Mouse (Mus musculus) midbrain, embryonic 14.5 days (tissue): ENCODE data around the gene Kcnc2. TPM values are rescaled to one million over a fixed set of nuclear protein-coding genes. Genes with fewer than 3 reads are reported as not detected.
"Not testable (repeated sequence)": the region's sequence is repeated elsewhere in the genome, so short reads cannot be mapped to it uniquely, and the experiment has no call there.

Experiments used
- ATAC-seq: fragments of 200-750 bp; cut with Nextera tagmentation; 2 replicates; pipeline ENCODE4 v1.8.0; 2017; ENCODE audit warnings: moderate number of reproducible peaks, moderate library complexity; ENCODE audit not compliant: low FRiP score, low TSS enrichment
- DNase-seq: peaks from one replicate; pipeline ENCODE4 v3.0.0-alpha.2; 2015
- H3K27ac ChIP-seq: fragments of 300-500 bp; sonication (generic); replicated peaks from 2 replicates; pipeline ENCODE4 v1.5.1; 2014; ENCODE audit warnings: mild to moderate bottlenecking, low read depth, low read length, moderate library complexity
- H3K27me3 ChIP-seq: fragments of 300-500 bp; sonication (generic); 2 replicates; pipeline ENCODE4 v1.6.1; 2014; ENCODE audit warnings: low read length, control low read depth, mixed read lengths; ENCODE audit not compliant: control insufficient read depth, insufficient read depth
- H3K36me3 ChIP-seq: fragments of 300-500 bp; sonication (generic); 2 replicates; pipeline ENCODE4 v1.6.1; 2014; ENCODE audit warnings: low read length, control low read depth; ENCODE audit not compliant: control insufficient read depth, insufficient read depth
- H3K4me1 ChIP-seq: fragments of 300-500 bp; sonication (generic); 2 replicates; pipeline ENCODE4 v1.6.1; 2014; ENCODE audit warnings: mild to moderate bottlenecking, antibody characterized with exemption, low read length, control low read depth; ENCODE audit not compliant: control insufficient read depth, insufficient read depth
- H3K4me2 ChIP-seq: fragments of 300-500 bp; sonication (generic); 2 replicates; pipeline ENCODE4 v1.6.1; 2014; ENCODE audit warnings: mild to moderate bottlenecking, low read length, moderate library complexity
- H3K4me3 ChIP-seq: fragments of 300-500 bp; sonication (generic); replicated peaks from 2 replicates; pipeline ENCODE4 v1.5.1; 2014; ENCODE audit warnings: low read depth, low read length
- H3K9ac ChIP-seq: fragments of 300-500 bp; sonication (generic); replicated peaks from 2 replicates; pipeline ENCODE4 v1.6.1; 2014; ENCODE audit warnings: mild to moderate bottlenecking, low read length, moderate library complexity
- H3K9me3 ChIP-seq: fragments of 300-500 bp; sonication (generic); 2 replicates; pipeline ENCODE4 v1.6.1; 2016; ENCODE audit warnings: low read length, control low read depth, mixed read lengths; ENCODE audit not compliant: control insufficient read depth
- WGBS: fragments of 180-500 bp; shearing (Covaris S2); extraction: QIAGEN DNeasy Blood & Tissue Kit; methylation state at CpG from one replicate; pipeline ENCODE4 v1.1.7; 2014; 5-methylcytosine and 5-hydroxymethylcytosine counted together
- polyA plus RNA-seq: library from polyadenylated mRNA; unstranded; fragments of >200 nt; fragmentation: Nextera tagmentation; extraction: Ambion mirVana; gene quantifications from 2 replicates; pipeline ENCODE4 v1.2.1, GENCODE M21; 2014

The Kcnc2 gene
- 5.4 and 6.3 TPM in 2 replicates for polyA plus RNA-seq

DNA sequence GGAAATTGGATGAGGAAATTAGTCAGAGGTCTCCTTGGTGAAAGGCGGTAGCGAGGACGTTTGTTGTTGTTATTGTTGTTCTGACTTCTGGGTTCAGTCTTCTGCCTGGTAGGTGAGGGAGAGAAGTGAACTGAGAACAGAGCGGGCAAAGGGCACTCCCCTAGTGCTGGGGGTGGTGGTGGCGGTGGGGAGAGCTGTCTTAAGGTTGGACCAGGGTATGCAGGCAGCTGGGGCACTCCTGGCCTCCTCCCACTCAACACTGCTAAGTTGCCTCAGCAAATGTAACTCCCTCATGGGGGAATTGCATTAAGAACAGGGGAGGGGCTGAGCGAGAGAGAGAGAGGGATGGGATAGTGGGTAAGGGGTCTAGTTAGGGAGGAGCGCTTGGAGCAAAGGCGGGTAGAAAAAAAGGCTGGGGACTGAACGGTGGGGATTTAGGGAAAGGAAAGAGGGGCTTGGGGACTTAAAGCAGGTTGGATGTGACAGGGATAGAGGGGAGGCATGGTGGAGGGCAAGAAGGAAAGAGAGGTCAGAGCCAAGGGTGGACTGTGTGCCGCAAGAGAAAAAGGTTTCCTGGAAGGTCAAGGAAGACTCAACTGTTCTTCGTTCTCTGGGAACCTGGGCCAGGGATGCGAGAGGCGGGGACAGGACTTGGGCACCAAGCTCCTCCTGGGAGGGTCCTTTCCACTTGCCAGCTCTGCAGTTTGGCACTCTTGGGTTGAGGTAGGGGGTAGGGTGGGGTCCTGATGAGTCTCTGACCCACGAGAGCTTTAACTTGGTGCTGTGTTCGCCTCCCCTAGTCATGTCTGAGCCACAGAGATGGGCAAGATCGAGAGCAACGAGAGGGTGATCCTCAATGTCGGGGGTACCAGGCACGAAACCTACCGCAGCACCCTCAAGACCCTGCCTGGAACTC, at the start of gene Kcnc2:
Gene Kcnc2 (plus strand): TSS at position 235 of the 916 bp plus-strand sequence.
- Histone ChIP-seq H3K27ac (no peak within 1 kb of the TSS), H3K9me3 (no peaks in the 10 kb centered on the region), H3K4me2 (peak within 1 kb of the TSS; percentile 98), H3K4me3 (peak within 1 kb of the TSS; percentile 61), H3K4me1 (0 out of 2 replicates have a peak, but pooled peaks cover 9% of the 10 kb centered on the region), H3K27me3 (peaks cover 16% of the 10 kb centered on the region), H3K36me3 (no peaks in the 10 kb centered on the region), H3K9ac (peak within 1 kb of the TSS; percentile 64)
- ATAC-seq (peak; percentile 42), DNase-seq (peak; percentile 37)
- WGBS = 2% methylated on average over 20 of the region's 20 CpGs

DNA sequence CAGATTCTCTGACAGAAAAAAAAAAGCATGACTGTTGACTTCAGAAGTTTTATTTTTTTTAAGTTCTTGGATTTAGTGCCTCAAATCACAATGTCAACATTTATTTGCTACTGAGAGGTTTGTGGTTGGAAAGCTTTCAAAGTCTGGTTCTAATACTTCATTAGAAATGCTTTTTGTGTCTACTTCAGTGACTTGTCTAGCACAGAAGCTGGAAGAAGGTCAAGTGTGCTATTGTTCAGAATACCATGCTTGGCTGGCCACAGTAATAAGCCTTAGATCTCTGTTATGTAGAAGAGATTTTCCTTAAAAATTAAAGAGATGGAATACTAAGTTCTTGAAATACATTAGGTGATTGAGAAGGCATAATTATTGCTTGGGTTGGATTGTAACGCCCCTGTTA, 43.8 kb upstream of the Kcnc2 start:
- H3K9ac ChIP-seq = no peak overlapping the region

DNA sequence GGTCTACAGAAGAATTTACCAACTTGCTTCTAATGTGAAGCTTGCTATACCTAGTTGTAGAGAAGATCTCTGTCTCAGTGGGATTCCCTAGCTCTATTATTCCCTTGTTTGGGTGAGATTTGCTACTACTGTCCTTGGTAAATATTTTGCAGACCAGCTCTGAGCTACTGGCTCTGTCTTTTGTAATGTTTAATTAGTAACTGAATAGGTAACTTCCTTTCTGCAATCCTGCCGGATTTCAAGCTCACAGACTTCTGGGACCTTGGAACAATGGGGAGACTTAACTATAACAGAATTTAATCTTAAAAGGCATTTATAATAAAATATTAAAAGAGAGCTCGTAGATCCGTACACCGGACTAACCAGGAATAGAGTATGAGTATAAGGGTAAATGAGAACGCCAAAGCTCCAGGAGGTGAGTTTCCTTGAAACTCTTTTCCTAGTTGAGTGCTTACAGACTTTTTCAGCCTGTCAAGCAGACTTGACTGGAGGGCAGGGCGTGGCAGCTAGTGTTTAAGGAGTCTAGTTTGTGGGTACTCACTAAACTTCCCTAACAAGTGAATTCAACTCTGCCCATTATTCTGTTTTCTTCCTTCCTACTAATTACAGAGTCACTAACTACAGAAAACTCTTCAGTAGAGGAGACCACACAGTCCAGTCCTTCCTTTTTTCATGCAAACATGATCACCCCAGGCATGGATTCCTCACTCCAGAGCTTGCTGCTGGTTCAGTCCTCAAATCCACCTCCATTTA, 41.7 kb upstream of the Kcnc2 start:
- ATAC-seq, H3K9ac ChIP-seq, H3K27me3 ChIP-seq, H3K4me2 ChIP-seq, H3K4me3 ChIP-seq, H3K4me1 ChIP-seq, H3K9me3 ChIP-seq, H3K36me3 ChIP-seq, DNase-seq, H3K27ac ChIP-seq: not testable (repeated sequence)
- 46% methylated on average over 6 of the region's 6 CpGs for WGBS

More for the DNA sequence above, 43.8 kb upstream of the Kcnc2 start:
- ATAC-seq (no peak), DNase-seq (no peak)
- Histone ChIP-seq H3K36me3 (no peaks in the 10 kb centered on the region), H3K4me3 (no peak overlapping the region), H3K27me3 (no peaks in the 10 kb centered on the region), H3K27ac (no peak overlapping the region), H3K4me2 (no peak overlapping the region), H3K9me3 (no peaks in the 10 kb centered on the region), H3K4me1 (no peaks in the 10 kb centered on the region)
- WGBS = 67% methylated on average over 1 of the region's 1 CpGs

DNA sequence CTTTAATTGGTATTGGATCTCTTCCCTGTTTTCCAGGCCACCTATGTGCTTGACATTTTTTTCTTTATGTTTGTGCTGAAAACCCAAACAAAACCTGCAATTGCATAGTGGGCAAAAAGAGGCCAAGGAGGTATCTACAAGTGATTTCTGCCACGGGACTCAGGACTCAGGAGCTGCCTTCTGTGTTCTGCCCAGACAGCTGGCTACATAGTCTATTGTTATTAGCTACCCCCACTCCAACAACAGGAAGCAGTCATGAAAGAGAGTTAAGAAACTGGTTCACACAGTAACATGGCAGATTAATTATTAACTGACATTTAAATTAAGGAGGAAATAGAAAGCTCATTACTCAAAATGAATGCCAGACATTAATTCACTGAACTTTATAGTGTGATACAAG, 38.2 kb upstream of the Kcnc2 start:
- not testable (repeated sequence) for H3K9me3 ChIP-seq, H3K9ac ChIP-seq, DNase-seq, H3K4me1 ChIP-seq, H3K4me2 ChIP-seq, H3K27ac ChIP-seq, H3K4me3 ChIP-seq, H3K36me3 ChIP-seq, ATAC-seq, H3K27me3 ChIP-seq
- WGBS = 7% methylated on average over 1 of the region's 1 CpGs

DNA sequence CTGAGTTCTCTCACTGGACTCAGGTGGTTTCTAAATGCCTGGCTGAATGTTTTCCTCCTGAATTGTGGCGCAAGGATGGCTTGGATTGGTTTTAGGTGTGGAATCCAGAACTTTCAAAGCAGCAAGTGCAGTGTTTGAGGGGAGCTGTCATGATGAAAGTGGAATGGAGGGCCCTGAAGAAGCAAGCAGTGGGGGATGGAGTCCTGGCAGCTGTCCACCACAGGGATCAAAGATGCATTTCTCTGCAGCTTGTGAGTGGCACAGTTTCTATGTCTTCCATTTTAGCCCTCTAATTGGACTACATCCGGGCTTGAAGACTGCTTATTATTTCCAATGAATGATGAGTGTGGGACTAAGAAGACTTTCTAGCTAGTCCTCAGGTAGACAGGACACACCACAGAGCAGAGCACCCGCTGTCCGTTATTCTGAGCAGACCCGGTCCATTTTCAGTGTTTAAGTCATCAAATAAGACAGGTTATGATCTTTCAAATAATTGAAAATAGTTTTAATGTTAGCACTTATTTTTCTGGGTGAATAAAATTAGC, 35.5 kb upstream of the Kcnc2 start:
- DNase-seq, ATAC-seq: not testable (repeated sequence)

DNA sequence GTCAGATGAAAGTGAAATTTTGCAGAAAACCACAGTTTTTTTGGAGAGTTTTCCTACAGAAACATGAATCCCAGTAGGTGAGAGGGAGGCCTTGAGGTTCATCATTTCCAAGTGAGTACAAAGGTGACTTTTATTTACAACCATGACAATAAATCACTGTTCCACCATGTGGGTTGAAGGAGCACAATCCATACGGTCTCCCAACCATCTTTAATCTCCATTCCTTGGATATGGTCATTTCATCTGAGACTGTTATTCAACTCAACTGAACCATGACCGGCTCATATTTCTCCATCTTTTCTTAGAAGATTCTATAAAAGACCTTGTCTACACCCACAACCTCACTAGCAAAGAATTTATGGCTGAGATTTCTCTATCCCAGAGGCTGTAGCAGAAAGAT, 22.6 kb upstream of the Kcnc2 start:
- H3K27ac ChIP-seq = no peak overlapping the region
- no peaks in the 10 kb centered on the region for H3K4me1 ChIP-seq
- no peaks in the 10 kb centered on the region for H3K36me3 ChIP-seq
- H3K4me3 ChIP-seq = no peak overlapping the region
- 76% methylated on average over 2 of the region's 2 CpGs for WGBS
- no peak overlapping the region for H3K9ac ChIP-seq
- no peak overlapping the region for H3K4me2 ChIP-seq
- no peaks in the 10 kb centered on the region for H3K27me3 ChIP-seq
- DNase-seq (no peak), ATAC-seq (no peak)
- H3K9me3 ChIP-seq = no peaks in the 10 kb centered on the region

More for the DNA sequence above, 35.5 kb upstream of the Kcnc2 start:
- H3K9ac ChIP-seq, H3K4me1 ChIP-seq, H3K27me3 ChIP-seq, H3K9me3 ChIP-seq, H3K4me3 ChIP-seq, H3K27ac ChIP-seq, H3K4me2 ChIP-seq, H3K36me3 ChIP-seq: not testable (repeated sequence)
- 89% methylated on average over 5 of the region's 5 CpGs for WGBS

DNA sequence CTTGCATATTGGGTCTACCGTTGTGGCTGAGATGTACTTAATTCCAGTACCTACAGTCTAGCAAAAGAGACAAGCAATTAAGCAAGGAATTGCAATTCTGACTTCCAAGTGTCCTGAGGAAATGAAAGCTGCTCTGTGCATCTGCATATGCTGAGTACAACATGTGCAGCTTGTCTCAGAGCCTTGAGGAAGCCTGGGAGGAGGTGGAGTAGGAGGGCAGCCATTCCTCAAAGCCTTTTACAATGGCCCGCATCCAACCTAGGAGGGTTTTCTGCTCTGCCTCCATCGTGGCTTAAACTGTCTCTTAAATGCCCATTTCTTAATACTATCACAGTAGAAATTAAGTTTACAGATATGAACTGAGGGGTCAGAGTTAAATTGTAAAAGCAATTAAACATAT, 7.5 kb upstream of the Kcnc2 start:
- Histone ChIP-seq H3K27ac (no peak overlapping the region), H3K9me3 (no peaks in the 10 kb centered on the region), H3K9ac (no peak overlapping the region), H3K4me2 (no peak overlapping the region), H3K36me3 (no peaks in the 10 kb centered on the region), H3K4me1 (no peaks in the 10 kb centered on the region), H3K27me3 (no peaks in the 10 kb centered on the region), H3K4me3 (no peak overlapping the region)
- ATAC-seq (no peak), DNase-seq (no peak)
- 80% methylated on average over 3 of the region's 3 CpGs for WGBS

DNA sequence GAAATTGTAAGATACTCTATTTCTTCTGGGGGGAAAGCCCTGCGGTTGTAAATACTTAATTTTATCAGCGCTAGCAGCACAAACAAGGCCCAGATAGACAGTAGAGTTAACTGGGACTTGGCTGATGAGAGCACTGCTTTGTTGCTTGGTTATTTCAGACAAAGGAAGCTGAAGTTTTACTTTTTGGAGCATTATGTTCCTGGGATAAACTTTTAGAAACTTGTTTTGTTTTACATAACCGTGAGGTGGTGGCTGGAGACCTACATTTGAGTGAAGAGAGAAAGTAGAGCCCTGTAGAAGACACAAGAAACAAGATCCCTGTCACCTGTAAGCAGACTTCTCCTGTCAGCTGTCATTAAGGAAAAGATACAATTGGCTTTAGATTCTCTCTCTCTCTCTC, 1.4 kb upstream of the Kcnc2 start:
- H3K4me3 ChIP-seq = peak overlapping the region; percentile 61
- ATAC-seq (no peak), DNase-seq (no peak)
- H3K27ac ChIP-seq = no peak overlapping the region
- peaks cover 16% of the 10 kb centered on the region for H3K27me3 ChIP-seq
- no peaks in the 10 kb centered on the region for H3K9me3 ChIP-seq
- WGBS = 70% methylated on average over 3 of the region's 3 CpGs
- H3K4me2 ChIP-seq = peak overlapping the region; percentile 98
- no peaks in the 10 kb centered on the region for H3K36me3 ChIP-seq
- H3K9ac ChIP-seq = peak overlapping the region; percentile 64; the same call in 1 of the 2 replicates
- H3K4me1 ChIP-seq = 0 out of 2 replicates have a peak, but pooled peaks cover 9% of the 10 kb centered on the region
